Mouse (Mus musculus): ENCODE measurements around the gene Gm4981. TPM values are rescaled to one million over a fixed set of nuclear protein-coding genes. Genes with fewer than 3 reads are reported as not detected.
A peak's percentile ranks its signal among the peaks of the same experiment; 100 is the strongest.
"Not testable (repeated sequence)": the region's sequence is repeated elsewhere in the genome, so short reads cannot be mapped to it uniquely, and the experiment has no call there.

The Gm4981 gene
- total RNA-seq, 2 experiments from 2014 or later: not detected

DNA sequence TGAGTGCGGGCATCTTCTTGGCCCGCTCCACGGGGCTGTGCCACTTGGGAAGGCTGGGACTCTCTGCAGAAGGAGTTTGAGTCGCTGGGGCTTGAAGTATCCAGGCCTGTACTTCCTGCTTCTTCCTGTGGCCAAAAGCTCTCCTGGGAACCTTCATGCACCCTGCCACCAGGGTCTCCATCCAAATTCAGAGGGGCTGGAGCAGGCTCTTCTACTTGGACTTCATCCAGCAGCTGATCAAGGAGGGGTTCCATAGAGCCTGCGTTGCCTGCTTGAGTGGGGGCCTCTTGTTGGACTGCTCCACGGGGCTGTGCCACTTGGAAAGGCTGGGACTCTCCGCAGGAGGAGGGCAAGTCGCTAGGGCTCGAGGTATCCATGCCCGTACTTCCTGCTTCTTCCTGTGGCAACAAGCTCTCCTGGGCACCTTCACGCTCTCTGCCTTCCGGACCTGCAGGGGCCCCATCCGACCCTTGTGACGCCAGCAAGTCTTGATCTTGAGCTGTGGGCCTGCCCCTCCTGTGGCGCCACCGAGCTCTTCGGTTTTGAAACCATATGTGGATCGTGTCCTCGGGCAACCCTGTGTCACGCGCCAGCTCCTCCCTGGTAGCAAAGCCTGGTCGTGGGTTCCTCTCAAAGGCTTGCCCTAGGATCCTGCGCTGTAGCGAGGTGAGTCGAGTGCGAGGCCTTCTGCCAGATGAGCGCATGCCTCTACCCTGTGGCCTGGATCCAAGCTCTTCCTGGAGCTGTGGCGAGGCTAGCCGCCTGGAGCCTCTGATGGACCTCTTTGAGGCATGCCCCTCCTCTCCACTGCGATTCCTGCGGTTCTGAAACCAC is 12.3 kb downstream of the Gm4981 start:
- DNase-seq (ENCODE audit: low spot score in 2 of 2): peak; percentile 57 to 64

DNA sequence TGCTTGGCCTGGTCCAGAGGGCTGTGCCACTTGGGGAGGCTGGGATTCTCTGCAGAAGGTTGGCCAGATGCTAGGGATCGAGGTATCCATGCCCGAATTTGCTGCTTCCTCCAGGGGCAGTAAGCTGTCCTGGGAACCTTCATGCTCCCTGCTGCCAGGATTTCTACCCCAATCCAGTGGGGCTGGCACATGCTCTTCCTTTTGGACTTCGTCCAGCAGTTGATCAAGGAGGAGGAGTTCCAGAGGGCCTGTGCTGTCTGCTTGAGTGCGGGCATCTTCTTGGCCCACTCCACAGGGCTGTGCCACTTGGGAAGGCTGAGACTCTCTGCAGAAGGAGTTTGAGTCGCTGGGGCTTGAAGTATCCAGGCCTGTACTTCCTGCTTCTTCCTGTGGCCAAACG is 13.3 kb downstream of the Gm4981 start:
- not testable (repeated sequence) for DNase-seq (ENCODE audit: low spot score in 2 of 2)

DNA sequence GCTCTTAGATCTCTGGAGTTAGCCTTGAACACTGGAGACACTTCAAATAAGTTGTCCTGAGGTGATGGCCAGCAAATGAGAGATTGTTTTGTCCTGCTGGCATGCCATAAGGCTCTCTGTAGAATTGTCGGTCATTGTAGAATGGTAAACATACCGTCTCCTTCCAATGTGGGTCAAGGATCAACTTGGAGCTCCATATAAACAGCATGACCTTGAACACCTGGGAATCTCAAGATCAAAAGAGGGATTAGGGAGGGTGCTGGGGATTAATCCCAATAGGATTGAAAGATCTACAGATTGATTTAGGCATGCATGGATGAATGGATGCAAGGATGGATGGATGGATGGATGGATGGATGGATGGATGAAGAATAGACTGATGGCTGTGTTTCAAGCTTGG is 14.9 kb downstream of the Gm4981 start:
- DNase-seq (ENCODE audit: low spot score in 2 of 2): peak in 1 of 2 experiments; percentile 30

DNA sequence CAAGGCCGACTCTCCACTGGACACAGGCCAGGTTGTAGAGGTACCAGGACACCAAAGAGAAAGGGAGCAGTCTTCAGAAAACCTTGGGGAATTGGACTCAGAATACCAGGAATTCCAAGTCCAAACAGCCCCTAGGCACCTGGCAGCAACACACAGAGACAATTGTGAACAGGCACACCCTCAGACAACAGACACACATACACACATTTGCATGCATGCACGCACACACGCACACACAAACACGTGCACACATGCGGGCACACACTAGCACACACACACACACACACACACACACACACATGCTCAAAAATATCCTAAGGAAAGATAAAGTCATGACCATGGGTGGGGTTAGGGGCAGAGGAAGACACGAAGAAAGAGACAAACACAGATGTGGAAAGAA is 15.8 kb downstream of the Gm4981 start:
- no peak for DNase-seq (ENCODE audit: low spot score in 2 of 2)

DNA sequence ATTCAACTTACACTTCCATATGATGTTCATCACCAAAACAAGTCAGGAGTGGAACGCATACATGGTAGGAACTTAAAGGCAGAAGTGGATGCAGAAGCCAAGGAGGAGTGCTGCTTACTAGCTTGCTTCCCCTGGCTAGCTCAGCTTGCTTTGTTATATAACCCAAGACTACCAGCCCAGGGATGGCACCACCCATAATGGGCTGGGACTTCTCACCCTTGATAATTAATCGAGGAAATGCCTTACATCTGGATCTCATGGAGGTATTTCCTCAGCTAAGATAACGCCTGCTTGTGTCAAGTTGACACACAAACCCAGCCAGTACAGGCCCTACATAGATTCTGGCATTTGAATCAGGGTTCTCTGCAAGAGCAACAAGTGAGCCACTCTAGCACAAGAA is 19.1 kb downstream of the Gm4981 start:
- no peak for DNase-seq (ENCODE audit: low spot score in 2 of 2)

DNA sequence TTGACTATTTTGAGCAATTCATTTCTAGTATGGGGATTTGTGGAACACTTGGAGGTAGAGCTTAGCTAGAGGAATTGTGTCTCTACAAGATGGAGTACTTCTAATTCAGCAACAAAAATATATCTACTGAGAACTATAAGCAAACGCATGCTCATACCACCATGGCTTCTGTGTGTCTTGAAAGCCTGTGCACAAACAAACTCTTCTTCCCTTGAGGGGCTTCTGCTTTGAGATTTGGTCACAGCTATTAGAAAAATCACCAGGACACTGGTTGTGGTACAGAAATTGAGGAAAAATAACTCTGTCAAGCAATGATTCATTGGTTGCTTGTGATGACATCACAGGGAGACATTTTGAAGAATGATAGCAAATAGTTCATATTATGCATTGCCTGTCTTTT is 21.1 kb downstream of the Gm4981 start:
- no peak for DNase-seq (ENCODE audit: low spot score in 2 of 2)

DNA sequence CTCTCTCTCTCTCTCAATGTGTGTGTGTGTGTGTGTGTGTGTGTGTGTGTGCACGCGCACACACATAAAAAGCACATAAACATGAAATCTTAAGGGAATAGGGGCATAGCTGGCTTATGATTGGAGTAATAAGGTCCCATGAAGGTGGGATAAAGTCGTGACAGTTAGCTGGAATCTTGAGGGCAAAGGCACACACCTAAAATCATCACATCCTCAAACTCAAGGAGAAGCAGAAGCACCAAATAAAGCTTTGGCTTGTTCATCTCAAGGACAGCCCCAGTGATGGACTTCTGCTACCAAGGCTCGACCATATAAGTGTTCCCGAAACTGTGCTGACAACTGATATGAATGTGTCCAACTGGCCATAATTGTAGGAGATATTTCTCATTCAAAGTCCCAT is 21.6 kb downstream of the Gm4981 start:
- DNase-seq (ENCODE audit: low spot score in 2 of 2): no peak

DNA sequence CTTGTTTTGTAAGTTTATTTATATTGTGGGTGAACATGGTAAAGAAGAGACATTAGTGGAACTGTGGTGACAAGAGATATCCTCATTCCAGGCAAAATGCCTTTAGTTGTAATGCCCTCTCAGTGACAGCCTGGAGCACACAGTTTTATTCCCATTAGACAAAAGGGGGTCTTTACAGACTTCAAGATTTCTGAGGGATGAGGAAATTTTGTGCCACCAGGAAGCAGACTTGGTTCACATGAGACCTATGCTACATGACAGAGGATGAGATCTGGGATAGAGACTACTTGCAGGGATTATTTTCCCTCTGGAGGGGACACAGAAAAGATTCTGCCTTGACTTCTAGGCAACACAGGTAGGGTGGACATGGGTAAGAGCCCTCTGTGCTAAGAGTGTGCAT is 22.0 kb downstream of the Gm4981 start:
- DNase-seq (ENCODE audit: low spot score in 2 of 2): no peak

DNA sequence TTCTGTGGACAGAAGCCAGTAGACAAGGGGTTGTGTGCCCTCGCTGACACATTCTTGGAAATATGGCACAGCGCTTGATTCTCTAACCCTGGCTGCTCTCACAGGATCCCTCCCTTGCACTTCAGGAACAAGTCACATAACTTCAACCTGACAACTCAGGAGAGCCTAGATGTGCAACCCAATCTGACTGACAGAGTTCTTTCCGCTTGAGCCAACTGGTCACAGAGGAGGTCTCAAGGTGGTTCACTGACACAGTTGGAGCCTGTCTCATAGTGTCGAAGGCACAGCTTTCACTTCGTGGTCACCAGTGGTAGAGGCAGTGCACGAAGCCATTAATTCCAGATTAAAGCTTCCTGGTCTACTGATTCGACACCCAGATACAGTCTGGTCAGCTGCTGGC is 24.3 kb downstream of the Gm4981 start:
- no peak for DNase-seq (ENCODE audit: low spot score in 2 of 2)

DNA sequence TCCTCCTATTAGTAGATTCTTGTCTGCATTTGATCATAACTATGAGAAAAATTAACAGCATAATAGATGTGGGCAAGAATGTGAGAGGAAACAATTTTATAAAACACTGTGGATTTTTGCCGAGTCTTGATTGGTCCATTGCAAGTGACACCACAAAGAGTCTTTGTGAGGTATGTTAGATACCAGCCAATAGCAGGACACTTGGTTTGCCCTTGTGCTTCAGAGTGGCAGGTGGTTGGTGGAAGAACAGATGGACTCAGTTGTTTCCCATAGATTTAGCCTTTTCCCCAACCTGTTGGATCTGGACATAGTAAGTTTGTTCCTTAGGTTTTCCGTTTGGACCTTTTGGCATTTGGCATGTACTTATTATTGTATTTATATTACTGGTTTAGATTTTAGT is 25.3 kb downstream of the Gm4981 start:
- no peak for DNase-seq (ENCODE audit: low spot score in 2 of 2)

DNA sequence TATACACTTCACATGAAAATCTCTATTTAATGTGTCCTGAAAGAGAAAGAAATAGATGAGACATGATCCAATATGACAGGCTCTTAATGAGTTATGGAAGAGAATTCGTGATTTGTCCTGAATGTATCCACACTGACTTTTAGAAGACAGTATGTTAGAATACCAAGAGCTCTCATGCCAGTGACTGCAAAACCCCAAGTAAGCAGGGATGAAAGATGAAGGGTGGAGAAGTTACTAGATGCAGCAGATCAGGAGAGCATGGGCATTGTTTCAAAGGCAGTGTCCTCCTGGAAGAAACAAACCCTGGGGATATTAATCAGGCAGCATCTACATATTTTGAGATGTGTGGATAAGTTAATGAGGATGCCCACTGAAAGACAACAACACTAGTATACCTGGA is 26.0 kb downstream of the Gm4981 start:
- DNase-seq (ENCODE audit: low spot score in 2 of 2): no peak

DNA sequence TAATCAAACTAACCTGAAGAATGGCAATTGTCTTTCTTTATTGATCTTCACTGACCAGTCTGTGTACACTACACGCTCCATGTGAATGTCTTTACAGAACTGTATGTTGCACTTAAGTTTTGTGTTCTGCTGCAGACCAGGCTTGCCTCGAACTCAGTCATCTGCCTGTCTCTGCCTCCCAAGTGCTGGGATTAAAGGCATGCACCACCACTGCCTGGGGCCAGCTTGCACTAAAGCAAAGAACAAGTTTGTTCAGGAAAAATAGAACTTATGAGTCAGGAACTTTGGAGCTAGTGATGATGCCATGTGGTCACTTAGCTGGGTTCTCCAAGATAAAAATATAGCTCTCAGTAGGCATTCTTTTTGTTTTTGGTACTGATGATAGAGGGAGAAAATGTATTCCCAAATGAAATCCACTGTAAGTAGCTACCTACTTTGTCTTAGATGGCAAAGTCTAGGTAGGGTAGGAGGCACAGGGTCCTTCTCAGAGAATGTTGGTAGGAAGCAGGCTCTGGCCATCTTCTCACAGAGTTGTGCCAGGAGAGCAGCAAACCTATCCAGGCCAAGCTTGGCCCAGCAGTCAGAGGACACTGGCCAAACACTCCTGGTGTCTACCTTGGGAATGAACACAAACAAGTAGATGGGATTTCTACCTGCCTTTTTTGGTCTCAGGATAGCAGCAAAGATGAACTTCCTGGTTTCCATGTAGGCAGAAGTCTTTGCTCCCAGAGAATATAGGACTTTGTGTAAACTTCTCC is 26.6 kb downstream of the Gm4981 start:
- DNase-seq (ENCODE audit: low spot score in 2 of 2): no peak

DNA sequence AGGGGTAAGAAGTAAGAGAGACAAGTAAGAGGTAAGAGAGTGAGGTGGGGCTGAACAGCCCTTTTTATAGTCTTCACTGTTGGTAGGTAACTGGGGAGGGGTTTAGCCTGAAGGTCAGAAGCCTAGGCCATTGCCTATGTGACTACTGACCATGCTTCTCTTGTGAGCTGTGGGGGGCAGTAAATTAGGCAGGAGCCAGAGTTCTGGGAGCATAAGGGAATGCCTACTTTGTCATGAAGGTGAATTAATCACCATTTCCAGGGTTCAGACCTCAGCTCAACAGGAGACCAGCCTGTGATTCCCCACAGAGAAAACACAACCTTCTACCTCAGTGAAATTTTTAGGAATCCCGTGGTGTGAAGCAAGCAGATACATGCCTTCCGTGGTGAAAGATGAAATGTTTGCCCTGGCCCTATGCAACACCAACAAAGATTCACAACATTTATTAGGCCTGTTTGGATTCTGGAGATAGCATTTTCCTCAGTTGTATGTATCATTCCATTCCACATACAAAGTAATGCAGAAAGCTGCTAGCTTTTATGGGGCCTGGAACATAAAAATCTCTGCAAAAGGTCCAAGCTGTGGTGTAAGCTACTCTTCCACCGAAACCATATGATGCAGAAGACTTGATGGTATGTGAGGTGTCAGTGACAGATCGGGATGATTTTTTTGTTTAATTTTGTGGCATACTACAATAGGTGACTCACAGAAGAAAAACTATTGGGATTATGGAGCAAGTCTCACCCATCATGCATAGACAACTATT is 29.7 kb downstream of the Gm4981 start:
- no peak for DNase-seq (ENCODE audit: low spot score in 2 of 2)

DNA sequence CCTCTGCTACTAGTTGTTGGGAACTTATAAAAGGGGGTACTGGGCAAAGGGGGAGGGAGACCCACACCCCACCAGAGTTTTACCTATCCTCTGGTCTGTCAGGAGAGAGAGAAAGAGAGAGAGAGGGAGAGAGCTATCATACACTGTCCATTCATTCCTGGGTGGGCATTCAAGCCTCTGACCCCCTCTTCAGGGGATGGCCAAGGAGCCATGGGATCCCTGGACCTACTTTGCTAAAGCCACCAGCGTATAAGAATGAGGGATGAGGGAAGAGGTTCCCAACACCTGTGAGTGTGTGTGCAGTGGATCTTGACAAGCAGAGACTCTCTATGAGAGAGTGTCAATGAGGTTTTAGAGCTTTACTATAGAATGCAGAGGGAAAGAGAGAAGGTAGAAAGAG is 30.5 kb downstream of the Gm4981 start:
- DNase-seq (ENCODE audit: low spot score in 2 of 2): no peak

Other genes starting within 250 kb of the Gm4981 start
- not detected for gene AW822073, start 11.8 kb downstream of the Gm4981 start, total RNA-seq (2021)
- not detected for gene Duxf3, start 4.0 kb downstream of the Gm4981 start, total RNA-seq (2021)
- gene Gcc2, start 18.8 kb upstream of the Gm4981 start, total RNA-seq (2021): 10 to 100 TPM; 61.7 to 71.3 TPM
- gene Lims1, start 86.8 kb upstream of the Gm4981 start, total RNA-seq (2021): 10 to 100 TPM; 30.2 to 30.8 TPM
- 10 to 100 TPM; 63.9 to 65.9 TPM for gene Ranbp2, start 210.2 kb upstream of the Gm4981 start, total RNA-seq (2021)

All from layer of hippocampus, postnatal 10 days (tissue).